Mouse (Mus musculus): Measurements from ENCODE around the gene Tyw5.

DNA sequence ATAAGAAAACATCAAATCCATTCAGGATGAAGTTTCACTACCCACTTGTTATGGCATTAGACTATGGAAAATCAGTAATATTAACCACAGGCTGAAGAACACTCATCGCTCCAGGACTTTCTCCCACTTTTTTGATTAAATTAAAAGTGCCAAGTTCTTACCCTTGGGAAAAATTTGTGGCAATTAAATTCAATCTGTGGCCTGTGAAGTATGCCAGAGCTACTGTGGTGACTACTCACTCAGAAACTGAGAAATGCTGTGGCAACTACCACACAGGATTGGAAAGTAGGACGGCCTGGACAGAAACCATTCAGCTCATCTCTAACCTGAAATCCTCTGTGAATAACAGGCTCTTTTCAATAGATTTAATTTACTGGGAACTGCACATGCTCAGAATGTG is 6.6 kb downstream of the Tyw5 start:
- TF ChIP-seq CTCF (IDR thresholded peaks at IDR 0.05; ENCODE audit: low read depth) = no peak
- TF ChIP-seq EP300 (IDR thresholded peaks at IDR 0.05; ENCODE audit: low read depth) = no peak

Data from liver, postnatal 0 days (tissue).